Mouse (Mus musculus) midbrain, embryonic 14.5 days (tissue): ENCODE measurements around the gene Specc1. TPM values are rescaled to one million over a fixed set of nuclear protein-coding genes. Genes with fewer than 3 reads are reported as not detected.
A peak's percentile ranks its signal among the peaks of the same experiment; 100 is the strongest.

Experiments
- ATAC-seq: fragments of 200-750 bp; cut with Nextera tagmentation; 2 replicates; pipeline ENCODE4 v1.8.0; 2017; ENCODE audit warnings: moderate number of reproducible peaks, moderate library complexity; ENCODE audit not compliant: low FRiP score, low TSS enrichment
- DNase-seq: peaks from one replicate; pipeline ENCODE4 v3.0.0-alpha.2; 2015
- H3K27ac ChIP-seq: fragments of 300-500 bp; sonication (generic); replicated peaks from 2 replicates; pipeline ENCODE4 v1.5.1; 2014; ENCODE audit warnings: mild to moderate bottlenecking, low read depth, low read length, moderate library complexity
- H3K27me3 ChIP-seq: fragments of 300-500 bp; sonication (generic); 2 replicates; pipeline ENCODE4 v1.6.1; 2014; ENCODE audit warnings: low read length, control low read depth, mixed read lengths; ENCODE audit not compliant: control insufficient read depth, insufficient read depth
- H3K36me3 ChIP-seq: fragments of 300-500 bp; sonication (generic); 2 replicates; pipeline ENCODE4 v1.6.1; 2014; ENCODE audit warnings: low read length, control low read depth; ENCODE audit not compliant: control insufficient read depth, insufficient read depth
- H3K4me1 ChIP-seq: fragments of 300-500 bp; sonication (generic); 2 replicates; pipeline ENCODE4 v1.6.1; 2014; ENCODE audit warnings: mild to moderate bottlenecking, antibody characterized with exemption, low read length, control low read depth; ENCODE audit not compliant: control insufficient read depth, insufficient read depth
- H3K4me2 ChIP-seq: fragments of 300-500 bp; sonication (generic); 2 replicates; pipeline ENCODE4 v1.6.1; 2014; ENCODE audit warnings: mild to moderate bottlenecking, low read length, moderate library complexity
- H3K4me3 ChIP-seq: fragments of 300-500 bp; sonication (generic); replicated peaks from 2 replicates; pipeline ENCODE4 v1.5.1; 2014; ENCODE audit warnings: low read depth, low read length
- H3K9ac ChIP-seq: fragments of 300-500 bp; sonication (generic); replicated peaks from 2 replicates; pipeline ENCODE4 v1.6.1; 2014; ENCODE audit warnings: mild to moderate bottlenecking, low read length, moderate library complexity
- H3K9me3 ChIP-seq: fragments of 300-500 bp; sonication (generic); 2 replicates; pipeline ENCODE4 v1.6.1; 2016; ENCODE audit warnings: low read length, control low read depth, mixed read lengths; ENCODE audit not compliant: control insufficient read depth
- WGBS: fragments of 180-500 bp; shearing (Covaris S2); extraction: QIAGEN DNeasy Blood & Tissue Kit; methylation state at CpG from one replicate; pipeline ENCODE4 v1.1.7; 2014; 5-methylcytosine and 5-hydroxymethylcytosine counted together
- polyA plus RNA-seq: library from polyadenylated mRNA; unstranded; fragments of >200 nt; fragmentation: Nextera tagmentation; extraction: Ambion mirVana; gene quantifications from 2 replicates; pipeline ENCODE4 v1.2.1, GENCODE M21; 2014

Specc1 gene
- polyA plus RNA-seq, 1 experiment from 2014 or later = 16.6 TPM

DNA sequence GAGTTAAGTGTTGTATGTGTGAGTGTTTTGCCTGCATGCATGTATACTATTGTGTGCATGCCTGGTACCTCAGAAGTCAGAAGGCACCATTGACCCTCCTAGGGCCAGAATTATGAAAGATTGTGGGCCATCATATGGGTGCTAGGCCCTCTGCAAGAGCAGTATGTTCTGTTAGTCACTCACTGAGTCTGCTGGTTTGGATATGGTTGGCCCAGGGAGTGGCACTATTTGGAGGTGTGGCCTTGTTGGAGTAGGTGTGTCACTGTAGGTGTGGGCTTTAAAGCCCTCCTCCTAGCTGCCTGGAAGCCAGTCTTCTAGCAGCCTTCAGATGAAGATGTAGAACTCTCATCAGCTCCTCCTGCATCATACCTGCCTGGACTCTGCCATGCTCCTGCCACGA is 19.2 kb downstream of the Specc1 start:
- no peak overlapping the region for H3K9ac ChIP-seq
- no peaks in the 10 kb centered on the region for H3K9me3 ChIP-seq
- H3K36me3 ChIP-seq = no peaks in the 10 kb centered on the region
- H3K4me3 ChIP-seq = no peak overlapping the region
- WGBS = 81% methylated on average over 1 of the region's 1 CpGs
- DNase-seq = no peak
- ATAC-seq = no peak
- no peaks in the 10 kb centered on the region for H3K27me3 ChIP-seq
- no peaks in the 10 kb centered on the region for H3K4me1 ChIP-seq
- no peak overlapping the region for H3K27ac ChIP-seq
- H3K4me2 ChIP-seq = no peak overlapping the region

DNA sequence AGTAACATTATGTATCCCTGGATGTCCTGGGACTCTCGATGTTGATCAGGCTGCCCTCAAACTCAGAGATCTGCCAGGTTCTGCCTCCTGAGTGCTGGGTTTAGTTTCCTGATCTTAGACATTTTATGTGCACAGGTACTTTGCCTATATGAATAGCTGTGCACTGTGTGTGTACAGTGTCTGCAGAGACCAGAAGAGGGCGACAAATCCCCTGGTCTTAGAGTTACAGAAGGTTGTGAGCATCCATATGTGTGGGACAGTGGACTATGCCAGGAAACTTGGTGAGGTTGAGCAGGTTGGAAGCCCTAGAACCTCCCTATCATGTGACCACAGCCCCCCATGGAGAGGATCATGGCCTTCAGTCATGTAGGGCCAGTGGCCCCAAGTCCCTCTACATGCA is 24.7 kb downstream of the Specc1 start:
- ATAC-seq (no peak), DNase-seq (no peak)
- no peaks in the 10 kb centered on the region for H3K36me3 ChIP-seq
- no peaks in the 10 kb centered on the region for H3K27me3 ChIP-seq
- no peak overlapping the region for H3K4me3 ChIP-seq
- no peak overlapping the region for H3K27ac ChIP-seq
- H3K4me2 ChIP-seq = no peak overlapping the region
- no peak overlapping the region for H3K9ac ChIP-seq
- WGBS = 78% methylated on average over 2 of the region's 2 CpGs
- H3K9me3 ChIP-seq = no peaks in the 10 kb centered on the region
- H3K4me1 ChIP-seq = no peaks in the 10 kb centered on the region

DNA sequence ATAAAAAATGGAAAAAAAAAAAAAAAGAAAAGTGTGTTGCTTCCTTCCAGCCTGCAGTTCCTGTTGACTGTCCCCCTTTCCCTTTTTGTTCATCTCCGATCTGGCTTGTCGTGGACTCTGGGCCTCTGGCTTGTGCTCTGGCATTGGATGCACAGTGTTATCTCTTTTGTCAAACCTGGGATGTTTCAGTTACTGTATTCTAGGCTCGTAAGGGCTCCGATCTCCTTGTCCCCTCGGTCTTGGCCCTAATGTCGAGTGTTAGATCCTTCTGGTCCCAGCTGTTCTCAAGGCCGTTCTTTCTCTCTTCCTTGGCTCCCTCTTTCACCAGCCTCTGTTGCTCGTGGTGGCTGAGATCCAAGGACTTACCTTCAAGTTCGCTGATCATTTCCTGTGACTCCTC is 26.3 kb downstream of the Specc1 start:
- DNase-seq = no peak
- ATAC-seq = no peak
- 89% methylated on average over 9 of the region's 9 CpGs for WGBS
- Histone ChIP-seq H3K4me3 (no peak overlapping the region), H3K9ac (no peak overlapping the region), H3K27me3 (no peaks in the 10 kb centered on the region), H3K36me3 (no peaks in the 10 kb centered on the region), H3K4me2 (no peak overlapping the region), H3K9me3 (no peaks in the 10 kb centered on the region), H3K27ac (no peak overlapping the region), H3K4me1 (no peaks in the 10 kb centered on the region)

DNA sequence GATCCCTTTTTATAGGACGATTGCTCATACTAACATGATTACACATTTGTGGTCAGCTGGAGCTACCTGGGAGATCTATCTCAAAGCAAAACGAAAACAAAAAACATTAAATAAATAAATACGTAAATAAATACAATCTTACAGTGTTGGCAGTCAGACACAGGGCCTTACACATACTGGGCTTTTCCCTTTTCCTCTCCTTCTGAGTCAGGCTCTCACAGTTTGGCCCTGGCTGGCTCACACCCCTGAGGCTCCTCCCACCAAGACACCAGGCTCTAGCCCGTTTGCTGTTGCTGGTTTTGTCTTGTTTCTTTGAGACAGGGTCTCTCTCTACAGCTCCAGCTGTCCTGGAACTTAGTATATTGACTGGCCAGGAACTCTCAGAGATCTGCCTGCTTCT is 30.4 kb downstream of the Specc1 start:
- H3K4me1 ChIP-seq = no peaks in the 10 kb centered on the region
- WGBS = 80% methylated on average over 4 of the region's 4 CpGs

DNA sequence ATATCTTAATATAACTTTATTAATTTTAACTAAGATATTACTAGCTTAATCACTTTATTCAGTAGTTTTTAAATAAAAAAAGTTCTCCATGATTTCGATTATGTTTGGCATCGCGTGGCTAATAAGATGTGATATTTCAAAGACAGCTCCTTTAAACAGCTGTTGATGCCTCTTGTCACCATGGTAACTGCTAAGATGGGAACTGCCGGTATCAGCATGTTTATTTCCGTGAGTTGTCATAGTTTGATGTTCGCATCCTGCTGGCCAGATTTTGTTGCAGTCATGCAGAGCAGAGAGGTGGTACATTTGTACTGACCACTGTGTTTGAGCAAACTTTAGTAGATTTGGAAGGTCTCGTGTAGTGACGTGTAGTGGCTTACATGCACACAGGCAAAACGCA is 33.1 kb downstream of the Specc1 start:
- WGBS = 54% methylated on average over 9 of the region's 9 CpGs
- peak; percentile 46 for DNase-seq

More for the DNA sequence above, 30.4 kb downstream of the Specc1 start:
- Histone ChIP-seq H3K4me2 (no peak overlapping the region), H3K9ac (no peak overlapping the region), H3K27ac (no peak overlapping the region), H3K9me3 (no peaks in the 10 kb centered on the region), H3K36me3 (no peaks in the 10 kb centered on the region), H3K4me3 (no peak overlapping the region), H3K27me3 (no peaks in the 10 kb centered on the region)
- no peak for ATAC-seq
- DNase-seq = no peak

DNA sequence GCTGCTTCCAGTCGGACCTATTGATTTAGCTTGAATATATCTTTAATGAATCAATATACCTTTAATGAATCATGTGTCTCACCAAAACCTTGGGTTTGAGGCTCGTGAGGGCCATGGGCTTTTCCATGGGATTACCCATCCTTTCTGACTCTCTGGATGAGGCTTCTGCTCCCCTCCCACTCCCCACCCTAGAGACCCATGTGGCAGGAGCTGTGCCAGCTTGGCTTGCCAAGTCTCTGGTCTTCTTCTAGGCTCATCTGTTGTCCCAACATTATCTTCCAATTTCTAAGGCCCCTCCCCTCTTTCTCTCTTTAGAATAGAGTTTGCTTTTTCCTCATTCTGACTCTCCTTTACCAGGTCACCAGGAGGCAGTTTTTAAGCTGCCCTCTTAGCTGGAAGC is 35.0 kb downstream of the Specc1 start:
- no peak overlapping the region for H3K4me2 ChIP-seq
- H3K9ac ChIP-seq = no peak overlapping the region
- WGBS = 67% methylated on average over 2 of the region's 2 CpGs
- no peaks in the 10 kb centered on the region for H3K4me1 ChIP-seq
- H3K27me3 ChIP-seq = no peaks in the 10 kb centered on the region
- no peak overlapping the region for H3K27ac ChIP-seq
- no peak overlapping the region for H3K4me3 ChIP-seq
- DNase-seq = no peak
- no peaks in the 10 kb centered on the region for H3K36me3 ChIP-seq
- no peaks in the 10 kb centered on the region for H3K9me3 ChIP-seq
- no peak for ATAC-seq

More for the DNA sequence above, 33.1 kb downstream of the Specc1 start:
- Histone ChIP-seq H3K27ac (no peak overlapping the region), H3K9me3 (no peaks in the 10 kb centered on the region), H3K4me3 (no peak overlapping the region), H3K36me3 (no peaks in the 10 kb centered on the region), H3K9ac (no peak overlapping the region), H3K4me2 (no peak overlapping the region), H3K27me3 (no peaks in the 10 kb centered on the region), H3K4me1 (no peaks in the 10 kb centered on the region)
- no peak for ATAC-seq

DNA sequence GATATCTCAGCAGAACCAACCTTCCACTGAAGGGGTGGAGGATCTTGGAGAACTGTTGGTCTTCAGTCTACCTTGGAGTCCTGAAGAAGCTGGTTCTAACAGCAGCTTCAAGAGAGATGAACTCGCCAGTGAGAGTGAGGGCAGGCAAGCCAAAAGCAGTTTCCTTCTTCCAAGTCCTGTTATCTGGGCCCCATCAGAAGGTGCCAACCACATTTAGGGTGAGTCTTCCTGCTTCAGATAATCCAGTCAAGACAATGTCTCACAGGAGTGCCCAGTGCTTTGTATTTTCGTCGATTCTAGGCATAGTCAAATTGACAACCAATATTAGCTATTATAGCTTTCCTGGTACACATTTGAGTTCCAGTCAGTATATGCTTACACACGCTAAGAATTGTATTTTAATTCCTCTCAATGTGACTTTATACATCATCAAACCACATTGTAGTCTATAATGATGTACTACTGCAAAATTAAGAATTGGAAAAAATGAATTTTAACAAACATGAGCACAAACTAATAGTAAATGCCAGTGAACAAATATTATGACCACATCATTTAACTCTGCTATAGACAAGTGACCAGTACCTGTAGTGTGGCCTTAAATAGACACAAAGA is 36.2 kb downstream of the Specc1 start:
- no peak overlapping the region for H3K27ac ChIP-seq
- no peaks in the 10 kb centered on the region for H3K36me3 ChIP-seq
- WGBS = 92% methylated on average over 4 of the region's 4 CpGs
- H3K9ac ChIP-seq = no peak overlapping the region
- H3K4me2 ChIP-seq = no peak overlapping the region
- DNase-seq (no peak), ATAC-seq (no peak)
- H3K27me3 ChIP-seq = no peaks in the 10 kb centered on the region
- H3K9me3 ChIP-seq = no peaks in the 10 kb centered on the region
- H3K4me3 ChIP-seq = no peak overlapping the region
- H3K4me1 ChIP-seq = no peaks in the 10 kb centered on the region

DNA sequence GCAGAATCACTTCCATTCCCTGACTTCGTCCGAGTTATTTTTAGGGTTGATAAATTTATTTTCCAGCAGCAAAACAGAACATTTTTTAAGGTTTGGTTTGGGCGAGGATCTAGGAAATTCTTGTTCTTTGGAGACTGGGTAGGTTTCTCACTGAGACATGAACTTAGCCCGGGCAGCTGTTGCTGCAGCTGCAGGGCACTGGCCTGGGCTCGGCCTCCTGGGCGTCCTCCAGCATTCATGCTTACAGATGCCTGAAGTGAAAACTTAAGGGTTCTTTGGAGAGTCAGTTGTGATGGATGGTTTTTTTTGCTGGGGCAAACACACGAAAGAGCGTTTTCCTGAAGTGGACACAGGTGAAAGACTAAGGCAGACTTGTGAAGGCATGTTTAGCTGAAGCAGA is 42.9 kb downstream of the Specc1 start:
- WGBS = 96% methylated on average over 8 of the region's 8 CpGs
- ATAC-seq = no peak
- Histone ChIP-seq H3K4me3 (no peak overlapping the region), H3K4me2 (no peak overlapping the region), H3K27me3 (no peaks in the 10 kb centered on the region), H3K36me3 (no peaks in the 10 kb centered on the region), H3K27ac (no peak overlapping the region), H3K9ac (no peak overlapping the region), H3K4me1 (no peaks in the 10 kb centered on the region), H3K9me3 (no peaks in the 10 kb centered on the region)
- DNase-seq = no peak

DNA sequence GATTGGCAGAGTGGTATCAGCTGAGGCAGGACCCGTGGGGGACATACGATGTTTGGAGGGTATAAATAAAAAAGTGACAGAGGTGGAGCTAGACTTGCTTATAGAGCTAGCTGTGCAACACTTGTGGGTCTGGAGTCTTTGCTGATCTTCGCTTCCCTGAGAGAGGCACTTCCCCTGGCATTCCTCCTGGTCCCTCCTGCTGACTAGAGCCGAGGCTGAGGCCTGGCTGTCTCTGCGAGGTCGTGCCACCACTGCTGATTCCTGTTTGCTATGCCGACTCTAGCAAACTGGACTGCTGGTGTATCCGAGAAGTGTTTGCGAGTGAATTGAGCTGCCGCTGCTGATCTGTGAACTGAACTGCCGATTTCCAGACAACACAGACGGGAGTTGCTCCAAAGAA is 43.5 kb downstream of the Specc1 start:
- DNase-seq (no peak), ATAC-seq (no peak)
- no peak overlapping the region for H3K4me3 ChIP-seq
- H3K27me3 ChIP-seq = no peaks in the 10 kb centered on the region
- no peaks in the 10 kb centered on the region for H3K36me3 ChIP-seq
- no peak overlapping the region for H3K27ac ChIP-seq
- no peak overlapping the region for H3K4me2 ChIP-seq
- no peaks in the 10 kb centered on the region for H3K4me1 ChIP-seq
- no peak overlapping the region for H3K9ac ChIP-seq
- H3K9me3 ChIP-seq = no peaks in the 10 kb centered on the region
- 88% methylated on average over 12 of the region's 12 CpGs for WGBS
